ENCODE assay signal across 8 mouse cellular contexts in genomic region chr17:81064979-81065311, GRCm38 (mm10). TPM values are rescaled to one million over a fixed set of nuclear protein-coding genes. Genes with fewer than 3 reads are reported as not detected.
DNase-seq lines count a peak whose midpoint lies in the region; ATAC-seq and TF ChIP-seq lines count a peak whose summit lies in the region.

TSS of gene Thumpd2 (minus strand) at chr17:81065082.

- peaks cover 8% of the 10 kb centered on the region; the same call in 1 of the 2 replicates for H3K4me1 ChIP-seq in forebrain, embryonic 10.5 days
- peaks cover 14% of the 10 kb centered on the region for H3K4me1 ChIP-seq in heart, embryonic 15.5 days (replicated peaks)
- peaks cover 19 to 20% of the 10 kb centered on the region in 2 experiments for H3K4me1 ChIP-seq in liver, embryonic 14.5 days (replicated peaks; ENCODE audit: control insufficient read depth in 2 of 2, insufficient read depth in 2 of 2, low read length in 1 of 2)
- H3K4me1 ChIP-seq in neural tube, embryonic 11.5 days (ENCODE audit: control insufficient read depth, insufficient read depth, low read length), result no peaks in the 10 kb centered on the region
- 0 out of 2 replicates have a peak, but pooled peaks cover 2% of the 10 kb centered on the region for H3K4me1 ChIP-seq in stomach, postnatal 0 days (replicated peaks; ENCODE audit: control insufficient read depth, insufficient read depth)

- peak within 1 kb of the TSS; percentile 68 for H3K4me2 ChIP-seq in heart, embryonic 15.5 days
- peak within 1 kb of the TSS; percentile 80 for H3K4me2 ChIP-seq in liver, embryonic 14.5 days (ENCODE audit: low read depth)
- peak within 1 kb of the TSS; percentile 63 for H3K4me2 ChIP-seq in neural tube, embryonic 11.5 days (ENCODE audit: low read depth)
- H3K4me2 ChIP-seq in stomach, postnatal 0 days (replicated peaks; ENCODE audit: low read depth), result peak within 1 kb of the TSS; percentile 73

- H3K36me3 ChIP-seq in forebrain, embryonic 10.5 days (replicated peaks), result peaks cover 29% of the 10 kb centered on the region
- peaks cover 5% of the 10 kb centered on the region; the same call in 1 of the 2 replicates for H3K36me3 ChIP-seq in heart, embryonic 15.5 days
- no peaks in the 10 kb centered on the region; the same call in 1 of the 2 replicates for H3K36me3 ChIP-seq in liver, embryonic 14.5 days (replicated peaks; ENCODE audit: control insufficient read depth, insufficient read depth, low read depth)
- H3K36me3 ChIP-seq in neural tube, embryonic 11.5 days (ENCODE audit: control insufficient read depth, insufficient read depth, low read length), result no peaks in the 10 kb centered on the region
- H3K36me3 ChIP-seq in stomach, postnatal 0 days (ENCODE audit: control insufficient read depth, insufficient read depth, low read length), result no peaks in the 10 kb centered on the region

- no peak for TF ChIP-seq EP300 in liver, embryonic 14.5 days (IDR thresholded peaks at IDR 0.05; ENCODE audit: low read depth)
- TF ChIP-seq EP300 in stomach, postnatal 0 days (optimal IDR thresholded peaks at IDR 0.05), result no peak

- no peaks in the 10 kb centered on the region for H3K27me3 ChIP-seq in forebrain, embryonic 10.5 days (ENCODE audit: poor library complexity, severe bottlenecking)
- H3K27me3 ChIP-seq in heart, embryonic 15.5 days, result no peaks in the 10 kb centered on the region
- H3K27me3 ChIP-seq in liver, embryonic 14.5 days (ENCODE audit: control insufficient read depth, insufficient read depth, low read length), result no peaks in the 10 kb centered on the region
- H3K27me3 ChIP-seq in neural tube, embryonic 11.5 days (ENCODE audit: control insufficient read depth, insufficient read depth, low read length), result no peaks in the 10 kb centered on the region
- no peaks in the 10 kb centered on the region for H3K27me3 ChIP-seq in stomach, postnatal 0 days (ENCODE audit: control insufficient read depth, insufficient read depth, low read length)

- peak within 1 kb of the TSS; percentile 91 for H3K9ac ChIP-seq in heart, embryonic 15.5 days
- H3K9ac ChIP-seq in liver, embryonic 14.5 days (replicated peaks), result peak within 1 kb of the TSS; percentile 95
- peak within 1 kb of the TSS; percentile 96 for H3K9ac ChIP-seq in neural tube, embryonic 11.5 days (ENCODE audit: low read length)
- H3K9ac ChIP-seq in stomach, postnatal 0 days (ENCODE audit: low read length), result peak within 1 kb of the TSS; percentile 95

- H3K27ac ChIP-seq in forebrain, embryonic 10.5 days, result peak within 1 kb of the TSS; percentile 96
- peak within 1 kb of the TSS; percentile 82 for H3K27ac ChIP-seq in heart, embryonic 15.5 days
- H3K27ac ChIP-seq in liver, embryonic 14.5 days, result peak within 1 kb of the TSS; percentile 46; the same call in 1 of the 2 replicates
- H3K27ac ChIP-seq in neural tube, embryonic 11.5 days (ENCODE audit: low read depth, low read length), result 0 out of 2 replicates have a peak within 1 kb of the TSS, but pooled peaks have one; percentile 46
- H3K27ac ChIP-seq in stomach, postnatal 0 days (replicated peaks), result peak within 1 kb of the TSS; percentile 92

- peak; percentile 95 for ATAC-seq in heart, embryonic 15.5 days (replicated peaks; ENCODE audit: insufficient number of reproducible peaks, insufficient read depth, low FRiP score, low read depth)
- peak; percentile 93 for ATAC-seq in liver, embryonic 14.5 days (ENCODE audit: insufficient read depth)
- peak; percentile 94 for ATAC-seq in neural tube, embryonic 11.5 days (ENCODE audit: insufficient read depth, low FRiP score, low TSS enrichment)
- peak; percentile 96 for ATAC-seq in stomach, postnatal 0 days (ENCODE audit: low FRiP score, low TSS enrichment)

- 2% methylated on average over 29 of the region's 29 CpGs for WGBS in forebrain, embryonic 10.5 days
- under 1% methylated on average over 29 of the region's 29 CpGs for WGBS in heart, embryonic 15.5 days
- 1% methylated on average over 29 of the region's 29 CpGs for WGBS in liver, embryonic 14.5 days (ENCODE audit: insufficient replicate concordance)
- 1% methylated on average over 29 of the region's 29 CpGs for WGBS in neural tube, embryonic 11.5 days
- WGBS in stomach, postnatal 0 days, result 1% methylated on average over 29 of the region's 29 CpGs

- peak within 1 kb of the TSS; percentile 81 for H3K4me3 ChIP-seq in forebrain, embryonic 10.5 days
- peak within 1 kb of the TSS; percentile 86 for H3K4me3 ChIP-seq in heart, embryonic 15.5 days
- peak within 1 kb of the TSS; percentile 88 to 96 for H3K4me3 ChIP-seq in liver, embryonic 14.5 days (ENCODE audit: insufficient read depth in 1 of 2, low read depth in 2 of 2, low read length in 2 of 2)
- peak within 1 kb of the TSS; percentile 82 for H3K4me3 ChIP-seq in neural tube, embryonic 11.5 days (ENCODE audit: low read depth, low read length)
- H3K4me3 ChIP-seq in stomach, postnatal 0 days (ENCODE audit: low read depth, low read length), result peak within 1 kb of the TSS; percentile 92

- H3K9me3 ChIP-seq in forebrain, embryonic 10.5 days, result peaks cover 5% of the 10 kb centered on the region; the same call in 1 of the 2 replicates
- no peaks in the 10 kb centered on the region for H3K9me3 ChIP-seq in heart, embryonic 15.5 days (replicated peaks)
- no peaks in the 10 kb centered on the region for H3K9me3 ChIP-seq in liver, embryonic 14.5 days (ENCODE audit: control insufficient read depth, low read length)
- H3K9me3 ChIP-seq in neural tube, embryonic 11.5 days (ENCODE audit: control insufficient read depth, low read length), result no peaks in the 10 kb centered on the region
- H3K9me3 ChIP-seq in stomach, postnatal 0 days (ENCODE audit: control insufficient read depth, low read length), result no peaks in the 10 kb centered on the region

- peak; percentile 94 for TF ChIP-seq CTCF in liver, embryonic 14.5 days (IDR thresholded peaks at IDR 0.05; ENCODE audit: low read depth)
- TF ChIP-seq CTCF in stomach, postnatal 0 days (IDR thresholded peaks at IDR 0.05; ENCODE audit: low read depth), result peak; percentile 93

- peak; percentile 85 to 89 for DNase-seq in CD8-positive naive resting alpha-beta T cell, adult 2 months (ENCODE audit: low read depth in 2 of 2, low spot score in 2 of 2)
- peak; percentile 76 for DNase-seq in c-Kit-positive CD71-negative TER-119-negative erythroid progenitor cells, embryonic 14.5 days (ENCODE audit: low read depth)
- DNase-seq in forebrain, embryonic 10.5 days (ENCODE audit: extremely low spot score, low spot score), result peak; percentile 89
- DNase-seq in kidney, postnatal 25 days, result peak; percentile 93 to 94
- peak; percentile 73 to 78 (median 78) for DNase-seq in liver, embryonic 14.5 days (ENCODE audit: low read depth in 3 of 3, low spot score in 3 of 3)
- DNase-seq in neural tube, embryonic 11.5 days (ENCODE audit: low spot score), result peak; percentile 95
- peak; percentile 92 for DNase-seq in stomach, postnatal 0 days (ENCODE audit: low spot score)

RNA-seq across cellular contexts. Expression of gene Thumpd2, which starts in this region (rescaled TPM):
- 15.9 and 17.0 TPM in 2 replicates for polyA plus RNA-seq in forebrain, embryonic 10.5 days (2016; fragmentation: Nextera tagmentation; extraction: Ambion mirVana)
- polyA plus RNA-seq in heart, embryonic 15.5 days (2015; fragmentation: Nextera tagmentation; extraction: Ambion mirVana), result 8.7 and 10.2 TPM in 2 replicates
- 1.7 and 3.0 TPM in 2 replicates for polyA plus RNA-seq in liver, embryonic 14.5 days (2012; rRNA removed)
- polyA plus RNA-seq in liver, embryonic 14.5 days (2014; fragmentation: Nextera tagmentation; extraction: Ambion mirVana), result 6.0 and 6.9 TPM in 2 replicates
- polyA plus RNA-seq in neural tube, embryonic 11.5 days (2014; fragmentation: Nextera tagmentation; extraction: Ambion mirVana), result 13.3 and 13.7 TPM in 2 replicates
- 6.9 and 7.5 TPM in 2 replicates for polyA plus RNA-seq in stomach, postnatal 0 days (2015; fragmentation: Nextera tagmentation; extraction: Ambion mirVana)

Comparison
In these comparisons a context has a peak if more than half of its experiments do, and no peak if none do; other contexts are left out.
1. Peak in every context shown above with its lines: DNase-seq, ATAC-seq, H3K4me3 ChIP-seq and H3K27ac ChIP-seq.
2. H3K27ac ChIP-seq: peak in every context shown above with its lines; median percentile 96 in forebrain, embryonic 10.5 days; 92 in stomach, postnatal 0 days; 82 in heart, embryonic 15.5 days; 46 in liver, embryonic 14.5 days; 46 in neural tube, embryonic 11.5 days.